Mouse (Mus musculus): ENCODE results near the gene Mertk. TPM values are rescaled to one million over a fixed set of nuclear protein-coding genes. Genes with fewer than 3 reads are reported as not detected.
"Not testable (repeated sequence)": the region's sequence is repeated elsewhere in the genome, so short reads cannot be mapped to it uniquely, and the experiment has no call there.

The Mertk gene
- total RNA-seq (2021): 10 to 100 TPM; 30.4 to 40.0 TPM

DNA sequence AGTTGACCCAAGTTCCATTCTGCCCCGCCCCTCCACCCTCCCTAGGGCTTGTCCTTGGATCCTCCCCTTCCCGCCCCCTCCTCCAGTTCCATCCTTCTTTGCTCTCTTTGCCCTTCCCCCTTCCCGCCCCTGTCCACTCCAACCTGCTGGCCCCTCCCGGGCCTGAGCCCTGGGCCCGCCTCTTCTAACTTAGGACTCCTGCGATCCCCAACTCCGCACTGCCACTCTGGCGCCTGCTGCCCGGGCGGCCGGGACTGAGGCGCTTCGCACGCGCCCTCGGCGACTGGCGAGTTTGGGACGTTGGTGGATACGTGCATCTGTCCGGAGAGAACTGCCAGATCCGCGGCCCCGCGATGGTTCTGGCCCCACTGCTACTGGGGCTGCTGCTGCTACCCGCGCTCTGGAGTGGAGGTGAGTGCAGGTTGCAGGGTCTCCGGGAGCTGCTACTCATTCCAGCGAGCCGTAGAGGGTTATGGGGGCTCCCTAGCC lies at the start of gene Mertk:
Gene Mertk (plus strand): TSS at position 264 of the 489 bp plus-strand sequence.
- intact Hi-C loops (cut with DNase I): loop anchor here (1.0 to 5.0 kb wide), 2 partner anchors 49 to 119 kb away; no protein-coding TSS in a partner anchor
- DNase-seq (ENCODE audit: low spot score in 2 of 2): peak; percentile 63 to 69

DNA sequence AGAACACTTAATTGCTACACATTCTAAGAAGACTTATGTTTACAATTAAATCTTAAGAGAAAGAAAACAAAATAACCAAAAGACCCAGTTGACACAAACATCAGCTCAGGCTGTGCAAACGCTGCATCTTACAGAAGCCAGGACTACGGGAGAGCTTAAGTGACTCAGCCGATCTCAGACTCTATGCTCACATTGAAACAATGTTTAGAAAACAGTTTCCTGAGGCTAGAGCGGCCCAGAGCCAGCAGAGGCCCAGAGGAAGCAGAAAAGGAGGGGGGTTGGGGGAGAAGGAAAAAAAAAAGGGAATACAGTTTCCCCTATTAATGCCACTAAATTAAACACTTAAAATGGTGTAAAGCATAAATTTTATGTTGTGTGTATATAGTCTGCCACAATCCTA lies 18.1 kb upstream of the Mertk start:
- intact Hi-C loops (cut with DNase I): loop anchor here (10.0 kb wide), 1 partner anchor 264 kb away; the partner anchor contains the start of gene Zc3h8
- DNase-seq (ENCODE audit: low spot score in 2 of 2): no peak

DNA sequence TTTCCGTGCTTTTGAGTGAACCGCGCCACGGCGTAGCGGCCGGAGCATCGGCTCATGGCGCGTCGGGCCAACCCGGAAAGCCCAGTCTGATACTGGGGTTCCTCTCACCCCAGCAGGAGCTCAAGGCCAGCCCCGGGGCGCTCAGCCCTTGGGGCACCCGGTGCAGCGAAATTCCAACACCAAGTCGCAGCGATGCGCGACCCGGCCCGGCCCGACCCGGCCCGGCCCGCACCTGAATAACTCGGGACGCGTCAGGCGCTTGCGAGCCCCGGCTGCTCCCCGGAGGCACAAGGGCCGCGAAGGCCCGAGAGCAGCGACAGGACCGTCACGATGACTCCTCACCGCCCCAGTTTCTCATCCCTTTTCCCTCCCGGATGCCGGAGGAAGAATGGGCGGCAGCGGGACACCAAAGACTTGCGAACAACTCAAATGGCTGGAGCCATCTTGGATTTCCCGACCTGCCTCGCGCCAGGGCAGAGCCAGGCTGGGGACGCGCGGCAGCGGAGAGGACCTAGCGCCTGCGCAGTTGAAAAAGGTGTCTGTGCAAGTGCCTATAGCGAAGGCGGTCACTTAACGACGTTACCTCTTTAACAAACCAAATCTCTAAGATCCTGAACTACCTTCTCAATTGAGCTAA lies 11.7 kb upstream of the Mertk start, which contains the start of gene Anapc1:
Gene Anapc1 (minus strand): TSS at position 471 of the 637 bp plus-strand sequence.
- intact Hi-C loops (cut with DNase I): loop anchor here (2.0 to 10.0 kb wide), 2 partner anchors 132 to 258 kb away; partner anchors contain the start of genes Tmem87b and Zc3h8

GRCm38 (mm10) chr2:128687558-128688120 lies 11.1 kb upstream of the Mertk start:
- DNase-seq (ENCODE audit: low spot score in 2 of 2): no peak
- intact Hi-C loops (cut with DNase I): loop anchor here (2.0 to 10.0 kb wide), 2 partner anchors 131 to 257 kb away; partner anchors contain the start of genes Tmem87b and Zc3h8

More for the DNA sequence above, 11.7 kb upstream of the Mertk start, which contains the start of gene Anapc1:
- DNase-seq (ENCODE audit: low spot score in 2 of 2): peak; percentile 91

DNA sequence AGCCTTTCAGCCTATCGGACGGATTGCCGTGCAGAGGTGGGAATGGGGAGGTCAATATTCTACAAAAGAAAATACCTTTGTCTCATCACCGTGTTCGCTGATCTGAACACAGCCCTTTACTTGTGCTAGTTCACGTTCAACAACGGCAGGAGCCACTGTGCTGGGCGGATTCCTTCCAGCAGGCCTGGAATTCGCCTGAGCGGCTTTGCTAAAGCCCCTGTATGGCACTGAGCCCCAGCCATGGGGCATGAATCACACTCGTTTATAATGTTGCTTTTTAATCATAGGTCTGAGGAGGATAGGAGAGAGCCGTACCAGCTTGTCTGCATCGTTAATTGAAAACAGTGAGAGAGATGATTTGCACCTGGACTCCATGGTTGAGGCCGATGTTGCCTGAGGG lies 6.4 kb upstream of the Mertk start:
- no peak for DNase-seq (ENCODE audit: low spot score in 2 of 2)
- intact Hi-C loops (cut with DNase I): no loop called here

GRCm38 (mm10) chr2:128692771-128693170 lies 6.0 kb upstream of the Mertk start:
- intact Hi-C loops (cut with DNase I): no loop called here
- DNase-seq (ENCODE audit: low spot score in 2 of 2): no peak

GRCm38 (mm10) chr2:128693236-128693635 lies 5.5 kb upstream of the Mertk start:
- intact Hi-C loops (cut with DNase I): no loop called here
- DNase-seq (ENCODE audit: low spot score in 2 of 2): no peak

- DNase-seq (ENCODE audit: low spot score in 2 of 2); intact Hi-C loops (cut with DNase I): not testable (repeated sequence)
Observed at GRCm38 (mm10) chr2:128693828-128694227, 4.9 kb upstream of the Mertk start.

DNA sequence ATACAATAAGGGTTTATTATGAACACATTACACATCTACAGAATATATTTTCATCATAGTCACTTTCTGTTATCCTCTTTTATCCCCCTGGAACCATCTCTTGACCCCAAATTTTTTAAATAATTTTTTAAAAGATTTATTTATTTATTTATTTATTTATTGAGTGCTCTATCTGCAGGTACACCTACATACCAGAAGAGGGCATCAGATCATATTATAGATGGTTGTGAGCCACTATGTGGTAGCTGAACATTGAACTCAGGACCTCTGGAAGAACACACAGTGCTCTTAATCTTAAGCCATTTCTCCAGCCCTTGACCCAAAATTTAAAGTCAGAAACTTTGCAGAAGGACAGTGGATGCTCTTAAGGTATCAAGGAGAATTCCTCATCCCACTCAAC lies 4.2 kb upstream of the Mertk start:
- no peak for DNase-seq (ENCODE audit: low spot score in 2 of 2)
- intact Hi-C loops (cut with DNase I): no loop called here

- no peak for DNase-seq (ENCODE audit: low spot score in 2 of 2)
- intact Hi-C loops (cut with DNase I): loop anchor here (5.0 kb wide), 1 partner anchor 51 kb away; no protein-coding TSS in a partner anchor
Observed at GRCm38 (mm10) chr2:128696426-128696825, 2.3 kb upstream of the Mertk start.

DNA sequence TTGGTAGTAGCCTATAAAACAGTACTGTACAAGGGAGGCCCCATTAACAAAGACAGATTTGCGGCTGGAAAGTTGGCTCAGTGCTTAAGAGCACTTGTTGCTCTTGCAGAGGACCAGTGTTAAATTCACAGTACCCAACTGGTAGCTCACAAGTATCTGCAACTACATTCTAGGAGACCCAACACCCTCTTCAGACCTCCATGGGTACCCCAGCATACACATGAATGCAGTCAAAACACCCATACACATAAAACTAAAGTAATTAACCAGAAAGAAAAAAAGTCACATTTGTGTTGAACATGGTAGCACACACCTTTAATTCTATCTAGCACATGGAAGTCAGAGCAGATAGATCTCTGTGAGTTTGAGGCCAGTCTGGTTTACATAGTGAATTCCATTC lies 1.7 kb upstream of the Mertk start:
- no peak for DNase-seq (ENCODE audit: low spot score in 2 of 2)

DNA sequence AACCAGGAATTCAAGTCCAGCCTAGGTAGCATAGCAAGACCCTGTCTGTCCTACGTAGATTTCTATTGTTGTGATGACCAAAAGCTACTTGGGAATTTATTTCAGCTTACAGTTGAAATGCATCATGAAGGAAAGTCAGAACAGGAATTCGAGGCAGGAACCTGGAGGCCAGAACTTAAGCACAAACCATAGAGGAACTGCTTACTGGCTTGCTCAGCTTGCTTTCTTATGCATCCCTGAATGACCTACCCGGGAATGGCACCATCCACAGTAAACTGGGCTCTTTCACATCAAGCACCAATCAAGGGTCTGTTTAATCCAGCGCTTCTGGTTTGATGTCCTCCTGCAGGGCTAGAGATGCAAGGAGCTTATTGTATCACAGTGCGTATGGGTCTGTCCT lies 1.2 kb upstream of the Mertk start:
- no peak for DNase-seq (ENCODE audit: low spot score in 2 of 2)
- intact Hi-C loops (cut with DNase I): loop anchor here (5.0 kb wide), 1 partner anchor 50 kb away; no protein-coding TSS in a partner anchor

More for the DNA sequence above, 1.7 kb upstream of the Mertk start:
- intact Hi-C loops (cut with DNase I): loop anchor here (5.0 kb wide), 1 partner anchor 50 kb away; no protein-coding TSS in a partner anchor

- intact Hi-C loops (cut with DNase I): loop anchor here (1.0 to 5.0 kb wide), 2 partner anchors 49 to 119 kb away; no protein-coding TSS in a partner anchor
- peak; percentile 59 to 71 for DNase-seq (ENCODE audit: low spot score in 2 of 2)
Observed at GRCm38 (mm10) chr2:128698140-128698692, 540 bp upstream of the Mertk start.

- DNase-seq (ENCODE audit: low spot score in 2 of 2): peak in 1 of 2 experiments; percentile 15
- intact Hi-C loops (cut with DNase I): loop anchor here (5.0 kb wide), 1 partner anchor 48 kb away; no protein-coding TSS in a partner anchor
Observed at GRCm38 (mm10) chr2:128699201-128699885, 587 bp downstream of the Mertk start.

GRCm38 (mm10) chr2:128704474-128704873 lies 5.7 kb downstream of the Mertk start:
- DNase-seq (ENCODE audit: low spot score in 2 of 2): no peak
- intact Hi-C loops (cut with DNase I): loop anchor here (5.0 kb wide), 1 partner anchor 33 kb away; no protein-coding TSS in a partner anchor

GRCm38 (mm10) chr2:128709264-128709663 lies 10.5 kb downstream of the Mertk start:
- intact Hi-C loops (cut with DNase I): no loop called here
- peak in 1 of 2 experiments; percentile 10 for DNase-seq (ENCODE audit: low spot score in 2 of 2)

DNA sequence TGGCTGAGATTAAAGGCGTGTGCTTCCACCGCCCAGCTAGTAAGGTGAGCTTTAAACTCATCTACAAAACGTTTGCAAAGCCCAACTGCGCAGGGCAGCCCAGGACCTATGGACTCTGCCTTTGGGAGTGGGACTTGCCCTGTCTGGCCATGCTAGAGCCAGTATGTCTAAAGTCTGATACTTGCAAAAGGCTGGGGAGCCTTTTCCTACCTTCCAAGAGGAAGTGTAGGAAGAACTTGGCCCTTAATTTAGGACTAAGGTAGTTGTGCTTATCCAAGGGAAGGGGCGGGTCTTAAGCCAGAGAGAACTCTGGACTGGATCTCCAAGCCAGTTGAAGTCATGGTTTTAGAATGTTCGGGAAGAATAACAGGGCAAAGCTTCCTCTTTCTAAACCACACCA lies 11.9 kb downstream of the Mertk start:
- intact Hi-C loops (cut with DNase I): no loop called here

GRCm38 (mm10) chr2:128712940-128713339 lies 14.2 kb downstream of the Mertk start:
- DNase-seq (ENCODE audit: low spot score in 2 of 2): no peak
- intact Hi-C loops (cut with DNase I): no loop called here

More for the DNA sequence above, 11.9 kb downstream of the Mertk start:
- DNase-seq (ENCODE audit: low spot score in 2 of 2): no peak

GRCm38 (mm10) chr2:128713548-128714003 lies 14.8 kb downstream of the Mertk start:
- intact Hi-C loops (cut with DNase I): no loop called here
- no peak for DNase-seq (ENCODE audit: low spot score in 2 of 2)

Measured in left cerebral cortex, postnatal 36 days (tissue).